Mouse (Mus musculus) CH12.LX (cell line): ENCODE measurements around the gene Elk3. TPM values are rescaled to one million over a fixed set of nuclear protein-coding genes. Genes with fewer than 3 reads are reported as not detected.
"Not testable (repeated sequence)": the region's sequence is repeated elsewhere in the genome, so short reads cannot be mapped to it uniquely, and the experiment has no call there.

Experiments
- DNase-seq: peaks from one replicate; pipeline ENCODE4 v3.0.0-alpha.2; 2013; ENCODE audit errors: extremely low read depth
- H3K27ac ChIP-seq: 2 replicates; pipeline ENCODE4 v1.5.1; 2012; ENCODE audit warnings: low read depth, mild to moderate bottlenecking, control low read depth, moderate library complexity; ENCODE audit not compliant: insufficient read depth
- H3K27me3 ChIP-seq: replicated peaks from 2 replicates; pipeline ENCODE3; 2012; ENCODE audit warnings: inconsistent platforms
- H3K36me3 ChIP-seq, 2 experiments: replicated peaks in 1 of 2; 2 replicates each; pipeline versions ENCODE3 to v1.6.1; 2012; ENCODE audit warnings: inconsistent platforms in 1 of 2, low read length in 1 of 2, mild to moderate bottlenecking in 1 of 2, mixed read lengths in 1 of 2, moderate library complexity in 1 of 2; ENCODE audit not compliant: control insufficient read depth in 1 of 2, insufficient read depth in 1 of 2
- H3K4me1 ChIP-seq, 2 experiments: 2 replicates each; pipeline ENCODE4 v1.6.1; 2012; ENCODE audit warnings: inconsistent platforms in 1 of 2, moderate library complexity in 1 of 2; ENCODE audit not compliant: insufficient read depth in 2 of 2, control insufficient read depth in 1 of 2
- H3K4me2 ChIP-seq: 2 replicates; pipeline ENCODE4 v1.6.1; 2012; ENCODE audit warnings: low read depth, mild to moderate bottlenecking, control low read depth; ENCODE audit not compliant: poor library complexity, insufficient read depth, severe bottlenecking
- H3K4me3 ChIP-seq, 3 experiments: fragments of 150-350 bp in 1 of 3; sonication (generic) in 1 of 3; replicated peaks in 1 of 3; 2 replicates each; pipeline versions ENCODE3 to v1.5.1; 2011 to 2012; ENCODE audit warnings: low read depth in 2 of 3, low read length in 2 of 3, mild to moderate bottlenecking in 2 of 3, moderate library complexity in 2 of 3, control low read depth in 1 of 3, improper control_type of control experiment in 1 of 3, inconsistent platforms in 1 of 3, mixed read lengths in 1 of 3; ENCODE audit not compliant: poor library complexity in 1 of 3
- H3K79me2 ChIP-seq: replicated peaks from 2 replicates; pipeline ENCODE4 v1.6.1; 2012; ENCODE audit warnings: mild to moderate bottlenecking, moderate library complexity; ENCODE audit not compliant: control insufficient read depth, poor library complexity, insufficient read depth, severe bottlenecking; ENCODE audit errors: extremely low read depth
- H3K9ac ChIP-seq: 2 replicates; pipeline ENCODE4 v1.6.1; 2012; ENCODE audit warnings: low read depth, mild to moderate bottlenecking, control low read depth, moderate library complexity; ENCODE audit not compliant: insufficient read depth
- H3K9me3 ChIP-seq: replicated peaks from 2 replicates; pipeline ENCODE3; 2012; ENCODE audit warnings: low read length, inconsistent platforms, mixed read lengths
- BHLHE40 ChIP-seq: IDR thresholded peaks from 2 replicates; pipeline ENCODE4 v1.6.1; 2011; ENCODE audit warnings: mild to moderate bottlenecking, low read depth, low read length, improper control_type of control experiment
- E2F4 ChIP-seq: IDR thresholded peaks from 2 replicates; pipeline ENCODE4 v1.6.1; 2011; ENCODE audit warnings: low read depth, low read length, improper control_type of control experiment; ENCODE audit not compliant: insufficient replicate concordance
- ELF1 ChIP-seq: IDR thresholded peaks from 2 replicates; pipeline ENCODE4 v1.6.1; 2014; ENCODE audit warnings: low read depth, mild to moderate bottlenecking, inconsistent platforms, low read length, improper control_type of control experiment
- EP300 ChIP-seq: IDR thresholded peaks from 2 replicates; pipeline ENCODE4 v1.6.1; 2011; ENCODE audit warnings: low read length, improper control_type of control experiment
- HCFC1 ChIP-seq: IDR thresholded peaks from 2 replicates; pipeline ENCODE4 v1.6.1; 2012; ENCODE audit warnings: low read depth, mild to moderate bottlenecking, inconsistent platforms, low read length, improper control_type of control experiment
- JUN ChIP-seq: IDR thresholded peaks from 2 replicates; pipeline ENCODE4 v1.6.1; 2011; ENCODE audit warnings: low read depth, mild to moderate bottlenecking, low read length, improper control_type of control experiment, moderate library complexity; ENCODE audit not compliant: insufficient read depth
- MAFK ChIP-seq: IDR thresholded peaks from 2 replicates; pipeline ENCODE4 v1.6.1; 2011; ENCODE audit warnings: low read length, improper control_type of control experiment; ENCODE audit not compliant: insufficient replicate concordance
- MAZ ChIP-seq: IDR thresholded peaks from 2 replicates; pipeline ENCODE4 v1.6.1; 2012; ENCODE audit warnings: low read depth, mild to moderate bottlenecking, inconsistent platforms, low read length, improper control_type of control experiment, moderate library complexity
- MEF2A ChIP-seq: IDR thresholded peaks from 2 replicates; pipeline ENCODE4 v1.6.1; 2014; ENCODE audit warnings: low read depth, mild to moderate bottlenecking, inconsistent platforms, low read length, improper control_type of control experiment, borderline replicate concordance
- MYC ChIP-seq: IDR thresholded peaks from 2 replicates; pipeline ENCODE4 v1.6.1; 2011; ENCODE audit warnings: low read depth, mild to moderate bottlenecking, improper control_type of control experiment, low read length
- SIN3A ChIP-seq: IDR thresholded peaks from 2 replicates; pipeline ENCODE4 v1.6.1; 2012; ENCODE audit warnings: low read length, improper control_type of control experiment, inconsistent platforms
- TBP ChIP-seq: conservative IDR thresholded peaks from 2 replicates; pipeline ENCODE4 v1.6.1; 2011; ENCODE audit warnings: low read depth, low read length, improper control_type of control experiment
- TCF12 ChIP-seq: IDR thresholded peaks from 2 replicates; pipeline ENCODE4 v1.6.1; 2014; ENCODE audit warnings: low read depth, mild to moderate bottlenecking, inconsistent platforms, low read length, improper control_type of control experiment
- UBTF ChIP-seq: IDR thresholded peaks from 2 replicates; pipeline ENCODE4 v1.6.1; 2012; ENCODE audit warnings: low read depth, mild to moderate bottlenecking, inconsistent platforms, low read length, improper control_type of control experiment, moderate library complexity
- dilution Hi-C: fragments of 300-500 bp; cut with MboI; formaldehyde crosslinking; loops from 2 replicates; pipeline ENCODE4 v1.14.3; 2020; ENCODE audit warnings: low sequenced_read_pairs; ENCODE audit not compliant: extremely low pct_unique_long_range_greater_than_20kb, extremely low pct_ligation_motif_present
- in situ Hi-C: fragments of 300-500 bp; cut with MboI; formaldehyde crosslinking; loops from 3 replicates; pipeline ENCODE4 v1.14.3; 2019; ENCODE audit warnings: low sequenced_read_pairs, low pct_ligation_motif_present, low pct_unique_long_range_greater_than_20kb, mixed read lengths
- polyA plus RNA-seq: library from polyadenylated mRNA; unstranded; fragments of >175 nt; gene quantifications from 2 replicates; pipeline ENCODE4 v1.2.1, GENCODE M21; 2012; ENCODE audit warnings: low read depth; ENCODE audit not compliant: insufficient read length
- total RNA-seq, 2 experiments: library from RNA; depleted of rRNA; stranded (reverse); fragments of 300-350 nt in 1 of 2; fragments of >200 nt in 1 of 2; gene quantifications; 2 replicates each; pipeline ENCODE4 v1.2.3; 2012 to 2014

The Elk3 gene
- total and polyA plus RNA-seq, 3 experiments = 20.1 to 37.0 (median 25.8) TPM

DNA sequence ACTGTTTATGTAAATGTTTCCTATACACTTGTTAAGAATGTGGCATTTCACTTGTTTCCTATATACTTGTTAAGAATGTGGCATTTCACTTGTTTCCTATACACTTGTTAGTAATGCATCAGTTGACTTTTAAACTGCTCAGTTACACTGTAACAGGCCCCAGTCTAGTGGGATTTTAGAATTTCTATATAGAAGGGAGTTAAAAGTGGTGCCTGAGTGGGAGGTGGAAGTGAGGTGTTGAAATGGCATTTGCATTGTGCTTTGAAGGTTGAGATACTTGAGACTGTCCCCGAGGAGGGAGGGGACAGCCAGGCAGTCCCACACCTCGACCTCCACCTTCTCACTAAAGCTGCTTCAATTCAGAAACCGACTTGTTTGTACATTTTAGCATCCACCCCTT is 49.7 kb upstream of the Elk3 start:
- H3K4me2 ChIP-seq = peak overlapping the region; percentile 26; the same call in 1 of the 2 replicates
- no peaks in the 10 kb centered on the region for H3K79me2 ChIP-seq
- H3K27ac ChIP-seq = peak overlapping the region; percentile 100
- no peak for DNase-seq
- H3K9ac ChIP-seq = peak overlapping the region; percentile 74
- in situ Hi-C loops (loop anchor here (5.0 kb wide), 1 partner anchor 57 kb away; no protein-coding TSS in a partner anchor), dilution Hi-C loops (no loop called here)
- H3K4me3 ChIP-seq = no peak overlapping the region
- H3K36me3 ChIP-seq = no peaks in the 10 kb centered on the region
- peaks cover 59 to 97% of the 10 kb centered on the region in 2 experiments for H3K4me1 ChIP-seq
- TF ChIP-seq MYC (no peak), TBP (0 out of 2 replicates have a peak, but pooled peaks have one; percentile 33), MEF2A (peak; percentile 18; the same call in 1 of the 2 replicates), BHLHE40 (no peak; the same call in 1 of the 2 replicates), EP300 (peak; percentile 31; the same call in 1 of the 2 replicates), MAFK (0 out of 2 replicates have a peak, but pooled peaks have one; percentile 5), ELF1 (no peak), TCF12 (peak; percentile 46; the same call in 1 of the 2 replicates), E2F4 (no peak), HCFC1 (no peak), SIN3A (no peak), JUN (no peak), MAZ (no peak), UBTF (no peak)
- no peaks in the 10 kb centered on the region for H3K9me3 ChIP-seq
- H3K27me3 ChIP-seq = no peaks in the 10 kb centered on the region

DNA sequence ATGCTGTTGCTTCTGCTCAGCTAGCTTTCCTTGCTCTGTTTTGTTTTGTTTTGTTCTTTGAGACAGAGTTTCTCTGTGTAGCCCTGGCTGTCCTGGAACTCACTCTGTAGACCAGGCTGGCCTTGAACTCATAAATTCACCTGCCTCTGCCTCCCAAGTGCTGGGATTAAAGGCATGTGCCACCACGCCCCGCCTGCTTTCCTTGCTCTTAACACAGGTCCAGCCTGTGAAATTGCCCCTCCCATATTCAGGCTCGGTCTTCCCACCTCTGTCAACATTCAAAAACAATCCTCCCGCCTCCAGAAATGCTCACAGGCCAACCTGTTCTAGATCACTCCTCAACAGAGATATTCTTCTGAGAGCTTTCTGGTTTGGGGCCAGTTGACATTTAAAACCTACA is 49.3 kb upstream of the Elk3 start:
- H3K36me3 ChIP-seq, H3K79me2 ChIP-seq, H3K27me3 ChIP-seq, H3K4me2 ChIP-seq, DNase-seq, H3K4me3 ChIP-seq, dilution Hi-C loops, H3K9me3 ChIP-seq: not testable (repeated sequence)
- Histone ChIP-seq H3K4me1 (peaks cover 56 to 97% of the 10 kb centered on the region in 2 experiments), H3K27ac (peak overlapping the region; percentile 100), H3K9ac (peak overlapping the region; percentile 74; the same call in 1 of the 2 replicates)
- TF ChIP-seq ELF1 = peak; percentile 62
- TF ChIP-seq BHLHE40 = peak; percentile 33; the same call in 1 of the 2 replicates
- peak; percentile 96 for TF ChIP-seq TBP
- in situ Hi-C loops = loop anchor here (5.0 kb wide), 1 partner anchor 57 kb away; no protein-coding TSS in a partner anchor
